Mouse (Mus musculus) embryonic fibroblast, embryonic 13.5 days (primary cell): ENCODE measurements around the gene Gdpd5. TPM values are rescaled to one million over a fixed set of nuclear protein-coding genes. Genes with fewer than 3 reads are reported as not detected.

Experiments
- H3K27ac ChIP-seq: 2 replicates; pipeline ENCODE4 v1.5.1; 2012; ENCODE audit warnings: low read length, control low read depth, inconsistent platforms; ENCODE audit not compliant: insufficient read depth
- H3K4me1 ChIP-seq: 2 replicates; pipeline ENCODE4 v1.6.1; 2011; ENCODE audit warnings: low read length; ENCODE audit not compliant: control insufficient read depth, insufficient read depth
- H3K4me3 ChIP-seq: 2 replicates; pipeline ENCODE4 v1.5.1; 2011; ENCODE audit warnings: mild to moderate bottlenecking, control low read depth, low read length; ENCODE audit not compliant: insufficient read depth
- CTCF ChIP-seq: IDR thresholded peaks from 2 replicates; pipeline ENCODE4 v1.5.1; 2011; ENCODE audit warnings: mild to moderate bottlenecking, control low read depth, low read length, moderate library complexity, borderline replicate concordance; ENCODE audit not compliant: insufficient read depth
- POLR2A ChIP-seq: IDR thresholded peaks from 2 replicates; pipeline ENCODE4 v1.6.1; 2011; ENCODE audit warnings: low read depth, mild to moderate bottlenecking, control low read depth, low read length, moderate library complexity
- polyA plus RNA-seq: library from polyadenylated mRNA; stranded (reverse); fragments of >200 nt; gene quantifications from 2 replicates; pipeline ENCODE4 v1.2.4, GENCODE M21; 2011; ENCODE audit warnings: low read depth; ENCODE audit not compliant: missing spikeins, insufficient read length

Gdpd5 gene
- polyA plus RNA-seq, 1 experiment: 12.0 TPM

DNA sequence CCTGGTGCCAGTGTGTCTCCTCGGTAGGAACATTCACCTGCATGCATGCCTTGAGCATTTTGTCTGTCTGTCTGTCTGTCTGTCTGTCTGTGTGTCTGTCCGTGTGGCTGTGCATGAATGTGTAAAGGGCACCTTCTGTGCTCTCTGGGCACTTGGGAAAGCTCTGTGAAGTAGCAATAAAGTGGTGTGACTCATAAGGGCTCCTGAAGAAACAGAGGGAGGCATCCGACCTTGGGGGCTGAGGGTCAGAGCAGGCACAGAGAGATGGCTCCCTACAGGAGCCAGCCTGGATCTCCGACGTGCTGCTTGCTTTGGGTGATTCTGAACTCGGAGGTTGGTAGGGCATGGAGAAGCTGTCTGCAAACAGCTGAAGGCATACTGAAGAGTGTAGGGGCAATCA lies 21.3 kb downstream of the Gdpd5 start:
- peak overlapping the region; percentile 24; the same call in 1 of the 2 replicates for H3K27ac ChIP-seq
- no peak for TF ChIP-seq CTCF
- TF ChIP-seq POLR2A: no peak
- no peak overlapping the region for H3K4me3 ChIP-seq
- peaks cover 15% of the 10 kb centered on the region for H3K4me1 ChIP-seq

DNA sequence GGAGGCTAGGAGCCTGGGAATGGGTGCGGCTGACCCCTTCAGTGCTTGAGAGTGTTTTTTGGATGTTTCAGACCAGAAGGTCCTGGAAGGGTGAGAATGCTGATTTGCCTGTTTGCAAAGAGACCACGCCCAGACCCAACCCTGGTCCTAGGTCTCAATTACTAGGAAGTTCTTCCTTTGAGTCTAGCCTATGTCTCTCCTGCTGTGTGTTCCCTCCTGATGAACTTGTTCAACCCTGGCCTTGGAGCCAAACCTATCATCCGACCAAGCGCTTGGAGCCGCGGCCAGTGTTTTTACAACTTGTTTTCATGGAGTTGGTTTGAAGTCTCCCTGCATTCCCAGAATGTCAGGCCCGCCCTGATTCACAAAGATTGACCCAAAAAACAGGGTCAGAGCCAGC lies 22.0 kb downstream of the Gdpd5 start:
- TF ChIP-seq POLR2A (no peak), CTCF (no peak)
- H3K4me1 ChIP-seq: peaks cover 17% of the 10 kb centered on the region
- peak overlapping the region; percentile 24 for H3K27ac ChIP-seq

DNA sequence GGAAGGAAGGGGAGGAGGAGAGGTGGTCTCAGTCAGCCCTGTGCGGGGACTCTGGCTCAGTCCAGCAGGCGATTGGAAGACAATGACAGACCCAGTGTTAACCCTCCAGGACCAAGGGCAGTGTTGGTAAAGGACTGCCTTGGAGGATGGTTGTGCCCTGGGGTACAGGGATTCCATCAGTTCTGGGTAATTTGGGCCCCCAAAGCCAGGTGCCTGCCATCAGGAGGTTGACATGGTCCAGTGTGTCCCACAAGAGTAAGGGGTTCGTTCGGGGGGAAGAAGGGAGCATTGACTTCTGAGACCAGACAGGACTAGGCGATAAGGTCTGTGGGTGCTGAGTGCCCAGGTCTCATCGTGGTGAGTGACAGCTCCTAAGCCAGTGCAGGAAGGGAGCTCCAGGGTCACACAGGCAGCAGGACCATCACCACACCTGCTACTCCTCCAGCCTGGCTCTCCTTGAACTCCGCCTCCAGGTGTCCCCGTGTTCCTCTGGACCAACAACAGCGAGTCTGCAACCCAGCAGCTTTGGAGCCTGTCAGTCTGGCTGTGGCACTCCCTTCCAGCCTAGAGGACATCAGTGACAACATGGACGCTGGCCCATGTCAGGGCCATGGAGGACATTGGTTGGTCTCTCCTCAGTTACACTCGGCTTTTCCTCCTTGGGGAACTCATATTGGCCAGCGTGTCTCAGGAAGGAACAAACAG lies 23.0 kb downstream of the Gdpd5 start:
- Histone ChIP-seq H3K4me3 (no peak overlapping the region), H3K27ac (no peak overlapping the region)
- no peak for TF ChIP-seq POLR2A
- TF ChIP-seq CTCF: no peak

More for the DNA sequence above, 22.0 kb downstream of the Gdpd5 start:
- H3K4me3 ChIP-seq: no peak overlapping the region

DNA sequence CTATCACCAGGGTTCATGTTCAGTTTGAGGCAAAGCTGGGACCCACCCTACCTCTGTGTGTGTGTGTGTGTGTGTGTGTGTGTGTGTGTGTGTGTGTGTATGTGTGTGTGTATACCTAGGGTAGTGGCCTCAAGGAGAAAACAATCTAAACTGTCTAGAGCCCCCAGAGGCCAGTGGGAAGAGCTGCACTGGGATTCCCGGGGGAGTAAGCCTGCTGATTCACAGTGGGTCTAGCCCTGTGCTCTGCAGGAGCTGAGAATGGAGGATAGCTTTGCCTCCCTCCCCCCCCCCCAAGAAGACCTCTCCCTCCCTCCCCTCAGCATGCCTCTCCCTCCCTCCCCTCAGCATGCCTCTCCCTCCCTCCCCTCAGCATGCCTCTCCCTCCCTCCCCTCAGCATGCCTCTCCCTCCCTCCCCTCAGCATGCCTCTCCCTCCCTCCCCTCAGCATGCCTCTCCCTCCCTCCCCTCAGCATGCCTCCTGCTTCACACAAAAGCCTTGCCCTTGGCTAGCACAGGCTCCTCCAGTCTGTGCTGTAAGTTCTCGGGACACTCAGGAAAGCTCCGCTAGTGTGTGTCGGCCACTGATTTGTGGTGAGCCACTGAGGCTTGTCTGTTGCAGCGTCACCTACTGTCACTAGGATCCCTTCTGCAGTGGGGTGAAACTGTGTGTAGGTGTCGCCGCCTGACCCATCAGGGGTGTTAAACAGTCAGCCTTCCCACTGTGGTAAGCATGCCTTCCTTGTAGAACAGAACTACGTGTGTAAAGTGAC lies 24.4 kb downstream of the Gdpd5 start:
- no peak overlapping the region for H3K27ac ChIP-seq
- TF ChIP-seq CTCF (no peak), POLR2A (no peak)
- peaks cover 17% of the 10 kb centered on the region for H3K4me1 ChIP-seq
- H3K4me3 ChIP-seq: no peak overlapping the region

More for the DNA sequence above, 23.0 kb downstream of the Gdpd5 start:
- H3K4me1 ChIP-seq: peaks cover 17% of the 10 kb centered on the region

DNA sequence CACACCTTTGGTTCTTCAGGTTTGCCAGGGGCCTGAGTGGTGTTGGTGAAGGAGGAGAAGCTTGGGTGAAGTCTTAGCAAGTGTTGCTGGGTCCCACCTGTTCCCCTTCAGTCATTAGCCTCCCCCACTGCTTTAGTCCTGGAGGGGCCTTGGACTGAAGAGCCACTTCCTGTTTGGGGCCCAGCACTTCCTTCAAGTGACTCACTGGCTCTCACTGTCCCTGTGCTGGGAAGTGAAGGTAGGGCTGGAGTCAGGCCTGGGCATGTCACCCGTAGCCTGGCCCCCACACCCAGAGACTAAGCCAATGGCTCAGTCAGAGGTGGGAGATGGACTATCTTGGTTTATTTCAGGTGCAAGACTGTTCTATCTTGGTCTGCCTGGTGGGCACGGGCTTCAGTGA lies 26.4 kb downstream of the Gdpd5 start:
- Histone ChIP-seq H3K4me1 (peaks cover 8% of the 10 kb centered on the region), H3K4me3 (no peak overlapping the region), H3K27ac (no peak overlapping the region)
- TF ChIP-seq CTCF: no peak
- no peak for TF ChIP-seq POLR2A

DNA sequence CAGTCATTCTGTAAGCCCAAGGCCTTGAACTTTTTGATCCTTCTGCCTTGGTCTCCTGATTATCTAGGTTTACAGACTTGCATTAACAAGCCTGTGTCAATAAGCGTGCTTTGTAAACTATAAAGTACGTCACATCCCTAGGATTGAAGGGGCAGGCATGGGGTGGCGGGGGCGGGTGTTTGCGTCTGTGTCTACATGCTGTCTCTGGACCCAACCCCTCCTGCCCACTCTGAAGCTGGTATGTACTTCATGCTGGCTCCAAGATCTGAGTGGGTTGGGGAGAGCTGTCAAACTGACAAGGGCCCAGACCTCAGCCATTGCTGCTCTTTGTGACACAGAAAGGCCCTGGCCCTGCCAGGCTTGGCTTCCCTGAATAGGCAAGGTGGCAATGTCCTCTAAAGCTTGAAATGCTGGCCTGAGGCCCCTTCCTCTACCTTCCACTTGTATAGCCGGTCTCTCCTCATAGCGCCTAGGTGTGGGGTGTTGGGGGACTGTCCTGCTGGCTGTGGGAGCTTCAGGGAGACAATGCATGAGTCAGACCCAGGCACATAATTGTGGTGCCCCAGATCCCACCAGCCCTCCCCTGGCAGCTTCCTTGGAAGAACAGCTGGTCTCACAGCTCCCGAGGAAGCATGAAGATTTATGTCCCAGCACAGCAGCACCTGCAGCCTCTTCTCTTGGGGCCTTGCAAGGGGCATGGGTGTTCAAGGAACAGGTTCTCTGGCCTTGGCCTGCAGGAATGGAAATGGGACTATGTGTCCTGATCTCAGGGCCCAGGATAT lies 28.4 kb downstream of the Gdpd5 start:
- TF ChIP-seq POLR2A: no peak
- no peak for TF ChIP-seq CTCF
- H3K4me1 ChIP-seq: peaks cover 4% of the 10 kb centered on the region
- H3K27ac ChIP-seq: no peak overlapping the region
- H3K4me3 ChIP-seq: no peak overlapping the region

DNA sequence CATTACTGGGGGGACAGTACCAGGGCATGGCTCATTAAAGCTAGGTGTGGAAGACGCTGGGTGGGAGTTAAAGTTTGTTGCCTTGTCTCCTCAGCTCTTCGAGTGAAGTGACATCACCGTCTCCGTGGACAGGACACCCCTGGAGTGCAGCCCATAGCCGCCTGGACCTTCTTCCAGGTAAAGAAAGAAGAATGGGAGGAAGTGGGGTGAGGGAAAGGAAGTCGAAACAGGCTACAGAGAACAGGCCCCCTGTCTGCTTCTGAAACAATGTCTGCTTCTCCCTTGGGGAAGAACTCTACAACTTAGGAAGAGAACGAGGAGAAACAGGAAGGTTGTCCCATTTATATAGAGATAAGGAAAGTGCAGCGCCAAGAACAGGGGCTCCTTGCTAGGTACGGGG lies 29.1 kb downstream of the Gdpd5 start:
- no peak overlapping the region for H3K27ac ChIP-seq
- no peak overlapping the region for H3K4me3 ChIP-seq
- TF ChIP-seq POLR2A: no peak
- no peak for TF ChIP-seq CTCF
- peaks cover 4% of the 10 kb centered on the region for H3K4me1 ChIP-seq

DNA sequence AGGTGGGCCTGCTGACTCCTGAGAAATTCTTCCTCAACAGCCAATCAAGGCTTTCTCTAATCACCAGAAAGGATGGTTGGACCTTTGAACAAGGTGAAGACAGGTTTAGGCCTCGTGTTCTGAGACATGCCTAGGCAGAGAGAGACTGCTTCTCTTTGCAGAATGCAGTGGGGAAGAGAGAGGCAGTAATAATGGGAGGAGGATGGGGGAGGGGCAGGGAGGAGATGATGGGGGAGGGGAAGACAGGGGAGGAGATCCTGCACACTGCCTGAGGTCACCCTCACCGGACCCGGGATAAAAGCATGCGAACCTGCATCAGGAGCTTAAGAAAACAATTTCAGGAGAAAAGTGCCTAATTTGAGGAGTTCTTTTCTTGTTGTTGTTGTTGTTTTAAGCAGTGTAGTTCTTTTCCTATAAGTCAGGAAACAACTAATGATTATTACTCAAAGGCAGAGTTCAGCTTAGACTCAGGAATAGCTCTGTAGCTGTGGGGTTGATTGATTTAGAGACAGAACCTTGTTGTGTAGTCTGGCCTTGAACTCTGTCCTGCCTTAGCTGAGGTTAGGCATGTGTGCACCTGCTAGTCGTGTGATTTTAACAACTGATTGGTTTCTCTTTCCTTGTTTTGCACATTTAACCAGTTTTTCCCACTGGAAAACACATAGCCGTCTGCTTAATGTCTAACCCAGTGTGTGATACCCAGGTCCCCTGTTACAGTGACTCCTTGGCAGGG lies 30.0 kb downstream of the Gdpd5 start:
- Histone ChIP-seq H3K27ac (no peak overlapping the region), H3K4me1 (peaks cover 4% of the 10 kb centered on the region), H3K4me3 (no peak overlapping the region)
- no peak for TF ChIP-seq POLR2A
- TF ChIP-seq CTCF: no peak

DNA sequence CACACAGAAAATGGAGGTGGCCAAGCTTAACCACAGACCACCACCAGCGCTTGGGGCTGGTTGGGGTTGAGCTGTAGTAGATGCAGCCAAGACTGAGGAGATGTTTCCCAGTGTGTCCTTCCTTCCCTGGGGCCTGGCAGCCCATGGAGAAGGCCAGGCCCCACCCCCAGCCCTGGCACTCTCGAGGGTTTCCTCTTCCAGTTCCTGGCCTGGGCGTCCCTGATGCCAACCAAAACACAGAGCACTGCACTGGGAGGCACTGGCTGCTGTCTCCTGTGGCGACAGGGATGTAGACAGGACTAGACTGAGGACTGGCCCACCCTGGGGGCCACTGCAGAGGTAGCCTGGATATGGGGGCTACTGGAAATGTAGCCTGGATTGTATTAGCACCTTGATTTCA lies 33.8 kb downstream of the Gdpd5 start:
- H3K4me3 ChIP-seq: no peak overlapping the region
- H3K27ac ChIP-seq: no peak overlapping the region
- no peaks in the 10 kb centered on the region for H3K4me1 ChIP-seq
- TF ChIP-seq POLR2A (no peak), CTCF (no peak)
